In genomic region chr2:148875335-148875811, GRCm38 (mm10) we compare ENCODE assay signal across 8 mouse cellular contexts. TPM values are rescaled to one million over a fixed set of nuclear protein-coding genes. Genes with fewer than 3 reads are reported as not detected.
A peak's percentile ranks its signal among the peaks of the same experiment; 100 is the strongest.
DNase-seq lines count a peak whose midpoint lies in the region; ATAC-seq lines count a peak whose summit lies in the region.

Cst3 (minus strand) TSS chr2:148875692.

- H3K4me1 ChIP-seq in hindbrain, embryonic 11.5 days (replicated peaks; ENCODE audit: control insufficient read depth, insufficient read depth, low read length): no peaks in the 10 kb centered on the region; the same call in none of the 2 replicates

- H3K27me3 ChIP-seq in hindbrain, embryonic 11.5 days (ENCODE audit: control insufficient read depth, insufficient read depth, low read length): no peaks in the 10 kb centered on the region

- DNase-seq in MEL-GATA-1-ER (ENCODE audit: extremely low read depth, low read depth): peak; percentile 94
- DNase-seq in cerebellum, adult 9-10 months: peak; percentile 86
- DNase-seq in frontal cortex, adult 2 months (ENCODE audit: extremely low spot score in 1 of 2, low spot score in 1 of 2): peak; percentile 88 to 93
- DNase-seq in hindbrain, embryonic 11.5 days (ENCODE audit: low spot score): peak; percentile 91
- peak; percentile 93 to 95 for DNase-seq in layer of hippocampus, postnatal 10 days (ENCODE audit: low spot score in 2 of 2)
- DNase-seq in lung, postnatal 10 days: peak; percentile 98
- DNase-seq in ovary, postnatal 36 days (ENCODE audit: low spot score): peak; percentile 93
- peak; percentile 89 for DNase-seq in thymus, postnatal 25 days

- H3K4me3 ChIP-seq in hindbrain, embryonic 11.5 days (ENCODE audit: low read depth, low read length): peak within 1 kb of the TSS; percentile 91

- H3K36me3 ChIP-seq in hindbrain, embryonic 11.5 days (ENCODE audit: control insufficient read depth, insufficient read depth, low read length): no peaks in the 10 kb centered on the region

- H3K27ac ChIP-seq in hindbrain, embryonic 11.5 days (ENCODE audit: low read depth, low read length): peak within 1 kb of the TSS; percentile 74; the same call in 1 of the 2 replicates

- 0% methylated on average over 14 of the region's 19 CpGs for WGBS in hindbrain, embryonic 11.5 days

- peak; percentile 96 for ATAC-seq in hindbrain, embryonic 11.5 days (ENCODE audit: low FRiP score)

- no peaks in the 10 kb centered on the region for H3K9me3 ChIP-seq in hindbrain, embryonic 11.5 days (ENCODE audit: control insufficient read depth, low read length)

- peak within 1 kb of the TSS; percentile 72 for H3K9ac ChIP-seq in hindbrain, embryonic 11.5 days (ENCODE audit: low read depth, low read length)

- H3K4me2 ChIP-seq in hindbrain, embryonic 11.5 days (replicated peaks; ENCODE audit: low read depth, low read length): peak within 1 kb of the TSS; percentile 71

RNA-seq across cellular contexts. Expression of gene Cst3, which starts in this region (rescaled TPM):
- polyA plus RNA-seq in frontal cortex, adult 2 months (2012; rRNA removed): 4,774 and 5,236 TPM in 2 replicates
- 367 and 384 TPM in 2 replicates for polyA plus RNA-seq in hindbrain, embryonic 11.5 days (2014; fragmentation: Nextera tagmentation; extraction: Ambion mirVana)
- total RNA-seq in layer of hippocampus, postnatal 10 days (2021): 1,000 to 10,000 TPM; 2,230 to 2,265 TPM

Comparison
In these comparisons a context has a peak if more than half of its experiments do, and no peak if none do; other contexts are left out.
1. Peak in every context shown above with its lines: DNase-seq, ATAC-seq, H3K4me3 ChIP-seq and H3K27ac ChIP-seq.
2. RNA of gene Cst3 (polyA plus RNA-seq): 4,774 to 5,236 TPM in frontal cortex, adult 2 months; 367 to 384 TPM in hindbrain, embryonic 11.5 days; every median in the first group is over 10 times any median in the second.